Mouse (Mus musculus) lung, embryonic 15.5 days (tissue): ENCODE data around the gene Dlx4. TPM values are rescaled to one million over a fixed set of nuclear protein-coding genes. Genes with fewer than 3 reads are reported as not detected.

Experiments used
- ATAC-seq: fragments of 200-750 bp; cut with Nextera tagmentation; 2 replicates; pipeline ENCODE4 v1.8.0; 2017; ENCODE audit warnings: moderate number of reproducible peaks, borderline replicate concordance; ENCODE audit not compliant: low FRiP score, low TSS enrichment; ENCODE audit errors: extremely low read depth
- H3K27ac ChIP-seq: fragments of 300-500 bp; sonication (generic); 2 replicates; pipeline ENCODE4 v1.5.1; 2015; ENCODE audit warnings: moderate library complexity, mild to moderate bottlenecking, inconsistent platforms
- H3K27me3 ChIP-seq: fragments of 300-500 bp; sonication (generic); 2 replicates; pipeline ENCODE4 v1.6.1; 2015; ENCODE audit warnings: inconsistent platforms
- H3K36me3 ChIP-seq: fragments of 300-500 bp; sonication (generic); 2 replicates; pipeline ENCODE4 v1.6.1; 2015; ENCODE audit warnings: inconsistent platforms
- H3K4me1 ChIP-seq: fragments of 300-500 bp; sonication (generic); 2 replicates; pipeline ENCODE4 v1.6.1; 2015; ENCODE audit warnings: inconsistent platforms
- H3K4me2 ChIP-seq: fragments of 300-500 bp; sonication (generic); 2 replicates; pipeline ENCODE4 v1.6.1; 2015; ENCODE audit warnings: inconsistent platforms, mild to moderate bottlenecking, moderate library complexity
- H3K4me3 ChIP-seq: fragments of 300-500 bp; sonication (generic); 2 replicates; pipeline ENCODE4 v1.5.1; 2015; ENCODE audit warnings: mild to moderate bottlenecking, inconsistent platforms
- H3K9ac ChIP-seq: fragments of 300-500 bp; sonication (generic); 2 replicates; pipeline ENCODE4 v1.6.1; 2015; ENCODE audit warnings: inconsistent platforms
- H3K9me3 ChIP-seq: fragments of 300-500 bp; sonication (generic); 2 replicates; pipeline ENCODE4 v1.6.1; 2016; ENCODE audit warnings: inconsistent platforms
- WGBS: fragments of 180-500 bp; shearing (Covaris S2); methylation state at CpG from one replicate; pipeline ENCODE4 v1.1.7; 2015; 5-methylcytosine and 5-hydroxymethylcytosine counted together
- polyA plus RNA-seq: library from polyadenylated mRNA; unstranded; fragments of >200 nt; fragmentation: Nextera tagmentation; extraction: Ambion mirVana; gene quantifications from 2 replicates; pipeline ENCODE4 v1.2.1, GENCODE M21; 2015

The Dlx4 gene
- polyA plus RNA-seq, 1 experiment from 2014 or later = 0.41 TPM

- H3K9ac ChIP-seq = no peak overlapping the region
- H3K36me3 ChIP-seq = no peaks in the 10 kb centered on the region
- H3K27ac ChIP-seq = no peak overlapping the region
- H3K4me2 ChIP-seq = no peak overlapping the region
- WGBS = 56% methylated on average over 5 of the region's 5 CpGs
- H3K4me1 ChIP-seq = peaks cover 13% of the 10 kb centered on the region
- H3K27me3 ChIP-seq = peaks cover 82% of the 10 kb centered on the region
- no peaks in the 10 kb centered on the region for H3K9me3 ChIP-seq
- no peak overlapping the region for H3K4me3 ChIP-seq
- no peak for ATAC-seq
Observed at GRCm38 (mm10) chr11:95139871-95140270, 6.2 kb downstream of the Dlx4 start.

- Histone ChIP-seq H3K4me3 (no peak overlapping the region), H3K9me3 (no peaks in the 10 kb centered on the region), H3K36me3 (no peaks in the 10 kb centered on the region), H3K4me1 (0 out of 2 replicates have a peak, but pooled peaks cover 3% of the 10 kb centered on the region), H3K9ac (no peak overlapping the region), H3K27me3 (peaks cover 56% of the 10 kb centered on the region), H3K27ac (no peak overlapping the region), H3K4me2 (no peak overlapping the region)
- 13% methylated on average over 6 of the region's 6 CpGs for WGBS
- ATAC-seq = no peak
Observed at GRCm38 (mm10) chr11:95137281-95137680, 8.8 kb downstream of the Dlx4 start.

GRCm38 (mm10) chr11:95133321-95133720 lies 12.7 kb downstream of the Dlx4 start:
- Histone ChIP-seq H3K4me2 (no peak overlapping the region), H3K4me1 (0 out of 2 replicates have a peak, but pooled peaks cover 14% of the 10 kb centered on the region), H3K36me3 (no peaks in the 10 kb centered on the region), H3K27ac (no peak overlapping the region), H3K27me3 (peaks cover 29% of the 10 kb centered on the region), H3K9me3 (no peaks in the 10 kb centered on the region), H3K4me3 (no peak overlapping the region), H3K9ac (no peak overlapping the region)
- no peak for ATAC-seq
- 61% methylated on average over 6 of the region's 6 CpGs for WGBS

- WGBS = 58% methylated on average over 17 of the region's 17 CpGs
- H3K9ac ChIP-seq = no peak overlapping the region
- peaks cover 16% of the 10 kb centered on the region for H3K27me3 ChIP-seq
Observed at GRCm38 (mm10) chr11:95130668-95131252, 15.3 kb downstream of the Dlx4 start.

GRCm38 (mm10) chr11:95128359-95128758 lies 17.7 kb downstream of the Dlx4 start:
- 59% methylated on average over 11 of the region's 11 CpGs for WGBS
- Histone ChIP-seq H3K4me3 (no peak overlapping the region), H3K9ac (no peak overlapping the region), H3K4me1 (peaks cover 28% of the 10 kb centered on the region), H3K36me3 (no peaks in the 10 kb centered on the region), H3K9me3 (no peaks in the 10 kb centered on the region), H3K27ac (no peak overlapping the region), H3K27me3 (peaks cover 34% of the 10 kb centered on the region), H3K4me2 (no peak overlapping the region)
- ATAC-seq = no peak

More at GRCm38 (mm10) chr11:95130668-95131252, 15.3 kb downstream of the Dlx4 start:
- H3K4me3 ChIP-seq = no peak overlapping the region
- ATAC-seq = peak; percentile 58; the same call in 1 of the 2 replicates
- peak overlapping the region; percentile 42 for H3K27ac ChIP-seq
- no peak overlapping the region for H3K4me2 ChIP-seq
- no peaks in the 10 kb centered on the region for H3K9me3 ChIP-seq
- peaks cover 28% of the 10 kb centered on the region for H3K4me1 ChIP-seq
- no peaks in the 10 kb centered on the region for H3K36me3 ChIP-seq

GRCm38 (mm10) chr11:95126272-95127245 lies 19.5 kb downstream of the Dlx4 start:
- peaks cover 31% of the 10 kb centered on the region for H3K4me1 ChIP-seq
- H3K4me2 ChIP-seq = peak overlapping the region; percentile 46
- peak overlapping the region; percentile 64; the same call in 1 of the 2 replicates for H3K27ac ChIP-seq
- peak; percentile 49; the same call in 1 of the 2 replicates for ATAC-seq
- no peaks in the 10 kb centered on the region for H3K36me3 ChIP-seq
- no peaks in the 10 kb centered on the region for H3K9me3 ChIP-seq
- under 1% methylated on average over 20 of the region's 20 CpGs for WGBS
- H3K4me3 ChIP-seq = no peak overlapping the region
- H3K27me3 ChIP-seq = peaks cover 52% of the 10 kb centered on the region
- H3K9ac ChIP-seq = no peak overlapping the region; the same call in 1 of the 2 replicates

GRCm38 (mm10) chr11:95125366-95125948 lies 20.6 kb downstream of the Dlx4 start:
- Histone ChIP-seq H3K27ac (no peak overlapping the region), H3K4me2 (no peak overlapping the region), H3K27me3 (peaks cover 63% of the 10 kb centered on the region), H3K9ac (no peak overlapping the region), H3K4me3 (no peak overlapping the region), H3K36me3 (no peaks in the 10 kb centered on the region), H3K4me1 (peaks cover 35% of the 10 kb centered on the region), H3K9me3 (no peaks in the 10 kb centered on the region)
- 20% methylated on average over 7 of the region's 7 CpGs for WGBS
- no peak for ATAC-seq

- Histone ChIP-seq H3K9me3 (no peaks in the 10 kb centered on the region), H3K27me3 (peaks cover 80% of the 10 kb centered on the region), H3K4me2 (peak overlapping the region; percentile 90; the same call in 1 of the 2 replicates), H3K4me3 (no peak overlapping the region), H3K9ac (no peak overlapping the region), H3K4me1 (peaks cover 44% of the 10 kb centered on the region), H3K27ac (no peak overlapping the region), H3K36me3 (no peaks in the 10 kb centered on the region)
- no peak for ATAC-seq
- 60% methylated on average over 6 of the region's 6 CpGs for WGBS
Observed at GRCm38 (mm10) chr11:95122100-95122489, 24.0 kb downstream of the Dlx4 start.

GRCm38 (mm10) chr11:95121161-95122099 lies 24.6 kb downstream of the Dlx4 start:
- Histone ChIP-seq H3K9ac (no peak overlapping the region), H3K4me2 (peak overlapping the region; percentile 90)

GRCm38 (mm10) chr11:95120633-95121020 lies 25.4 kb downstream of the Dlx4 start:
- no peaks in the 10 kb centered on the region for H3K36me3 ChIP-seq
- no peak overlapping the region for H3K27ac ChIP-seq
- H3K4me2 ChIP-seq = peak overlapping the region; percentile 90
- peak overlapping the region; percentile 41 for H3K4me3 ChIP-seq
- no peak for ATAC-seq
- H3K4me1 ChIP-seq = peaks cover 30% of the 10 kb centered on the region
- H3K27me3 ChIP-seq = peaks cover 76% of the 10 kb centered on the region
- no peaks in the 10 kb centered on the region for H3K9me3 ChIP-seq
- 0 out of 2 replicates have a peak overlapping the region, but pooled peaks have one; percentile 10 for H3K9ac ChIP-seq
- WGBS = 2% methylated on average over 21 of the region's 21 CpGs

More at GRCm38 (mm10) chr11:95121161-95122099, 24.6 kb downstream of the Dlx4 start:
- H3K27me3 ChIP-seq = peaks cover 79% of the 10 kb centered on the region
- no peaks in the 10 kb centered on the region for H3K9me3 ChIP-seq
- no peak for ATAC-seq
- no peaks in the 10 kb centered on the region for H3K36me3 ChIP-seq
- H3K4me1 ChIP-seq = peaks cover 37% of the 10 kb centered on the region
- peak overlapping the region; percentile 41 for H3K4me3 ChIP-seq
- no peak overlapping the region for H3K27ac ChIP-seq
- 2% methylated on average over 63 of the region's 63 CpGs for WGBS
